Mouse (Mus musculus) stomach, postnatal 0 days (tissue): ENCODE data around the gene Plce1.

Source experiments
- CTCF ChIP-seq: IDR thresholded peaks from 2 replicates; pipeline ENCODE4 v1.5.1; 2016; ENCODE audit warnings: antibody characterized with exemption, low read depth, mild to moderate bottlenecking, moderate library complexity
- EP300 ChIP-seq: optimal IDR thresholded peaks from 2 replicates; pipeline ENCODE3; 2016; ENCODE audit warnings: antibody characterized with exemption

GRCm38 (mm10) chr19:38787756-38788155 lies 306.8 kb downstream of the Plce1 start:
- TF ChIP-seq CTCF (no peak), EP300 (no peak)
